Mouse (Mus musculus) T-cell, adult 2 months (primary cell): ENCODE measurements around the gene Pde10a.

Experiments
- DNase-seq: peaks from one replicate; pipeline ENCODE4 v3.0.0; 2022; ENCODE audit warnings: low spot score

Gene Pde10a

GRCm38 (mm10) chr17:9035561-9036348 is 510.6 kb downstream of the Pde10a start:
- no peak for DNase-seq
